Comparison of ENCODE assay signal across 11 mouse cellular contexts in the genomic region with DNA sequence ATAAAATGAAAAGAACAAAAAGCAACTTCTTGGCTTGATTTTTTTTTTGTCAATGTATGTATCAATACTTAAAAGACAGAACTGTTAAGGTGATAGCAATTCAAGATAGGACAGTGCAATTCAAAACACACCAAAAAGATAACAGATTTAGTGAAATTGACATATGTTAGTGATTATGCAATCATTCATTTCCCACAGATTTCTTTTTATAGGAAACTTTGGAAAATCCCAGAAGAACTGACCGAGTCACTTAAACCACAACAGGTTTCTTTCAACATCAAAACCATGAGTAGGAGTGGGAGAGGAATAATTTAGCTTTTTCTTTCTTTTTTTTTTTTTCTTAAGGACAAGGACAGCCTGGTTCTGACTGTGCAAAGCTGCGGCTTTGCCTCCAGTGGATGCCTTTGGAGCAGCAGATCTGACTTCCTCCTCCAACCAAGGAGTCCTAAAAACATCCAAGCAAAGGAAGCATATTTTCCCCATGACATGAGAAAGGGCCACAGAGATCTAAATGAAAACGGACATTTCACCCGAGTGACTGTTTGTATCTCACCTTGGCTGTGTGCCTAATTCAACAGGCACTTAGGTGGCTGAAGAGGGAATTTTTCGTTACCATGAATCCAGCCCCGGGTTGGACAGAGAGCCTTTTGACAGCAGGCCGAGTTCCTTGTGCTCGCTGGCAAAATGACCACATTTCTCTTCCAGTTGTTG.
DNase-seq lines count a peak whose midpoint lies in the region; ATAC-seq and TF ChIP-seq lines count a peak whose summit lies in the region.
"Had no signal": no experiment of that assay in that cellular context is flagged by ENCODE, and none has a peak within 500 bp of the region (broad histone marks: within the 10 kb centered on the region; RNA-seq: fewer than 3 reads in every experiment).

No protein-coding gene starts in this region.

- no peaks in the 10 kb centered on the region for H3K4me1 ChIP-seq in hindbrain, embryonic 11.5 days (replicated peaks; ENCODE audit: control insufficient read depth, insufficient read depth, low read length)
- H3K4me1 ChIP-seq in hindbrain, embryonic 13.5 days (replicated peaks) = no peaks in the 10 kb centered on the region
- no peaks in the 10 kb centered on the region; the same call in 1 of the 2 replicates for H3K4me1 ChIP-seq in heart, adult 2 months (ENCODE audit: control insufficient read depth, insufficient read depth, low read length)
- H3K4me1 ChIP-seq in lung, embryonic 14.5 days (ENCODE audit: insufficient read depth) = no peaks in the 10 kb centered on the region; the same call in 1 of the 2 replicates
- H3K4me1 ChIP-seq in forebrain, embryonic 14.5 days (ENCODE audit: control insufficient read depth, insufficient read depth, low read length) = no peaks in the 10 kb centered on the region
- H3K4me1 ChIP-seq in midbrain, embryonic 16.5 days (ENCODE audit: control insufficient read depth, insufficient read depth, low read length) = no peaks in the 10 kb centered on the region
- H3K4me1 ChIP-seq: neural tube, embryonic 12.5 days had no signal

- no peaks in the 10 kb centered on the region for H3K27me3 ChIP-seq in hindbrain, embryonic 11.5 days (ENCODE audit: control insufficient read depth, insufficient read depth, low read length)
- no peaks in the 10 kb centered on the region for H3K27me3 ChIP-seq in hindbrain, embryonic 13.5 days
- H3K27me3 ChIP-seq in heart, adult 2 months (ENCODE audit: control insufficient read depth, insufficient read depth, low read length) = no peaks in the 10 kb centered on the region
- H3K27me3 ChIP-seq in lung, embryonic 14.5 days (ENCODE audit: insufficient read depth, low read length) = no peaks in the 10 kb centered on the region
- no peaks in the 10 kb centered on the region for H3K27me3 ChIP-seq in forebrain, embryonic 14.5 days (replicated peaks; ENCODE audit: control insufficient read depth, insufficient read depth, low read length)
- no peaks in the 10 kb centered on the region for H3K27me3 ChIP-seq in midbrain, embryonic 16.5 days (ENCODE audit: control insufficient read depth, insufficient read depth, low read depth, low read length)
- H3K27me3 ChIP-seq: CH12.LX; neural tube, embryonic 12.5 days had no signal

- no peak overlapping the region for H3K9ac ChIP-seq in hindbrain, embryonic 11.5 days (ENCODE audit: low read depth, low read length)
- no peak overlapping the region for H3K9ac ChIP-seq in hindbrain, embryonic 13.5 days
- no peak overlapping the region for H3K9ac ChIP-seq in heart, adult 2 months (ENCODE audit: low read depth, low read length)
- H3K9ac ChIP-seq in lung, embryonic 14.5 days = no peak overlapping the region
- no peak overlapping the region for H3K9ac ChIP-seq in forebrain, embryonic 14.5 days (ENCODE audit: low read length)
- H3K9ac ChIP-seq in midbrain, embryonic 16.5 days (ENCODE audit: low read depth, low read length) = no peak overlapping the region
- H3K9ac ChIP-seq: neural tube, embryonic 12.5 days had no signal

- H3K4me3 ChIP-seq in hindbrain, embryonic 11.5 days (ENCODE audit: low read depth, low read length) = no peak overlapping the region
- no peak overlapping the region for H3K4me3 ChIP-seq in hindbrain, embryonic 13.5 days
- no peak overlapping the region for H3K4me3 ChIP-seq in heart, adult 2 months
- H3K4me3 ChIP-seq in lung, embryonic 14.5 days (ENCODE audit: low read depth, low read length) = no peak overlapping the region
- no peak overlapping the region for H3K4me3 ChIP-seq in forebrain, embryonic 14.5 days (ENCODE audit: low read depth, low read length)
- H3K4me3 ChIP-seq in midbrain, embryonic 16.5 days (ENCODE audit: low read depth, low read length) = no peak overlapping the region
- H3K4me3 ChIP-seq: neural tube, embryonic 12.5 days had no signal

- 76% methylated on average over 8 of the region's 8 CpGs for WGBS in hindbrain, embryonic 11.5 days
- WGBS in hindbrain, embryonic 13.5 days = 74% methylated on average over 8 of the region's 8 CpGs
- WGBS in heart, adult 2 months = 10% methylated on average over 8 of the region's 8 CpGs
- 17% methylated on average over 8 of the region's 8 CpGs for WGBS in lung, embryonic 14.5 days
- 74% methylated on average over 8 of the region's 8 CpGs for WGBS in forebrain, embryonic 14.5 days
- WGBS in midbrain, embryonic 16.5 days = 78% methylated on average over 8 of the region's 8 CpGs

- peak; percentile 47 for TF ChIP-seq CTCF in heart, adult 2 months (IDR thresholded peaks at IDR 0.05)
- TF ChIP-seq CTCF in lung, embryonic 14.5 days (IDR thresholded peaks at IDR 0.05; ENCODE audit: low read depth) = peak; percentile 29; the same call in 1 of the 2 replicates

- DNase-seq in hindbrain, embryonic 11.5 days (ENCODE audit: low spot score) = peak; percentile 7
- DNase-seq in Muller cell, postnatal 12 days (ENCODE audit: inconsistent ontology term) = peak; percentile 83
- DNase-seq in heart, adult 2 months = peak; percentile 50 to 70
- DNase-seq in lung, embryonic 14.5 days = peak; percentile 85
- no peak for DNase-seq in forebrain, embryonic 14.5 days (ENCODE audit: low spot score)
- DNase-seq in layer of hippocampus, postnatal 36 days = no peak
- DNase-seq: cerebellum, adult 18-20 months had no signal

- no peaks in the 10 kb centered on the region for H3K36me3 ChIP-seq in hindbrain, embryonic 11.5 days (ENCODE audit: control insufficient read depth, insufficient read depth, low read length)
- no peaks in the 10 kb centered on the region for H3K36me3 ChIP-seq in hindbrain, embryonic 13.5 days
- H3K36me3 ChIP-seq in heart, adult 2 months (ENCODE audit: control insufficient read depth, insufficient read depth, low read length) = no peaks in the 10 kb centered on the region
- H3K36me3 ChIP-seq in lung, embryonic 14.5 days (ENCODE audit: insufficient read depth) = no peaks in the 10 kb centered on the region
- H3K36me3 ChIP-seq in forebrain, embryonic 14.5 days (ENCODE audit: control insufficient read depth, insufficient read depth, low read length) = no peaks in the 10 kb centered on the region
- no peaks in the 10 kb centered on the region for H3K36me3 ChIP-seq in midbrain, embryonic 16.5 days (ENCODE audit: control insufficient read depth, insufficient read depth, low read length)
- H3K36me3 ChIP-seq: neural tube, embryonic 12.5 days had no signal

- intact Hi-C loops in heart, adult 2 months (cut with DNase I) = loop anchor here (10.0 kb wide), 1 partner anchor 166 kb away; no protein-coding TSS in a partner anchor

- no peak for TF ChIP-seq EP300 in heart, adult 2 months (IDR thresholded peaks at IDR 0.05; ENCODE audit: insufficient read depth, low read depth, low read length)

- no peak overlapping the region for H3K4me2 ChIP-seq in hindbrain, embryonic 11.5 days (replicated peaks; ENCODE audit: low read depth, low read length)
- no peak overlapping the region for H3K4me2 ChIP-seq in hindbrain, embryonic 13.5 days
- H3K4me2 ChIP-seq in lung, embryonic 14.5 days = peak overlapping the region; percentile 31; the same call in 1 of the 2 replicates
- H3K4me2 ChIP-seq in forebrain, embryonic 14.5 days (ENCODE audit: low read length) = no peak overlapping the region
- H3K4me2 ChIP-seq in midbrain, embryonic 16.5 days (ENCODE audit: low read length) = no peak overlapping the region
- H3K4me2 ChIP-seq: neural tube, embryonic 12.5 days had no signal

- H3K9me3 ChIP-seq in hindbrain, embryonic 11.5 days (ENCODE audit: control insufficient read depth, low read length) = no peaks in the 10 kb centered on the region
- H3K9me3 ChIP-seq in hindbrain, embryonic 13.5 days = no peaks in the 10 kb centered on the region
- no peaks in the 10 kb centered on the region for H3K9me3 ChIP-seq in lung, embryonic 14.5 days (ENCODE audit: low read depth, low read length)
- no peaks in the 10 kb centered on the region for H3K9me3 ChIP-seq in forebrain, embryonic 14.5 days (replicated peaks; ENCODE audit: control insufficient read depth, low read length)
- no peaks in the 10 kb centered on the region for H3K9me3 ChIP-seq in midbrain, embryonic 16.5 days (replicated peaks; ENCODE audit: control insufficient read depth, low read length, poor library complexity, severe bottlenecking)
- H3K9me3 ChIP-seq: neural tube, embryonic 12.5 days had no signal

- no peak for TF ChIP-seq POLR2A in heart, adult 2 months (IDR thresholded peaks at IDR 0.05; ENCODE audit: insufficient read depth, low read depth, low read length)

- no peak overlapping the region for H3K27ac ChIP-seq in hindbrain, embryonic 11.5 days (ENCODE audit: low read depth, low read length)
- no peak overlapping the region for H3K27ac ChIP-seq in hindbrain, embryonic 13.5 days
- peak overlapping the region; percentile 51 for H3K27ac ChIP-seq in heart, adult 2 months
- peak overlapping the region; percentile 89 for H3K27ac ChIP-seq in lung, embryonic 14.5 days (ENCODE audit: low read depth)
- no peak overlapping the region for H3K27ac ChIP-seq in forebrain, embryonic 14.5 days (ENCODE audit: low read depth, low read length)
- H3K27ac ChIP-seq in midbrain, embryonic 16.5 days (ENCODE audit: low read length) = no peak overlapping the region
- H3K27ac ChIP-seq: neural tube, embryonic 12.5 days had no signal

- H3K79me2 ChIP-seq in heart, adult 2 months (replicated peaks; ENCODE audit: control insufficient read depth, insufficient read depth, low read length) = no peaks in the 10 kb centered on the region

- no peak for ATAC-seq in hindbrain, embryonic 11.5 days (ENCODE audit: low FRiP score)
- ATAC-seq in hindbrain, embryonic 13.5 days (ENCODE audit: low FRiP score) = no peak
- ATAC-seq in lung, embryonic 14.5 days (ENCODE audit: insufficient read depth) = peak; percentile 84
- no peak for ATAC-seq in forebrain, embryonic 14.5 days
- ATAC-seq in midbrain, embryonic 16.5 days = no peak

Comparison
In these comparisons a context has a peak if more than half of its experiments do, and no peak if none do; other contexts are left out.
1. DNase-seq: peak in hindbrain, embryonic 11.5 days (single experiment), Muller cell, postnatal 12 days (single experiment), heart, adult 2 months (2 of 2) and lung, embryonic 14.5 days (single experiment); none in forebrain, embryonic 14.5 days (single experiment) and layer of hippocampus, postnatal 36 days (0 of 2).
2. H3K27ac ChIP-seq: peak in heart, adult 2 months (single experiment) and lung, embryonic 14.5 days (single experiment); none in hindbrain, embryonic 11.5 days (single experiment), hindbrain, embryonic 13.5 days (single experiment), forebrain, embryonic 14.5 days (single experiment) and midbrain, embryonic 16.5 days (single experiment).